Mouse (Mus musculus) testis, adult 2 months (tissue): ENCODE data around the gene Cd84.

Experiments used
- CTCF ChIP-seq: fragments of 200-500 bp; IDR thresholded peaks from 2 replicates; pipeline ENCODE4 v1.5.1; 2012; ENCODE audit warnings: low read depth, mild to moderate bottlenecking, inconsistent platforms, low read length, moderate library complexity; ENCODE audit not compliant: control insufficient read depth, insufficient read depth, insufficient replicate concordance
- POLR2A ChIP-seq: fragments of 200-500 bp; IDR thresholded peaks from 2 replicates; pipeline ENCODE4 v1.6.1; 2012; ENCODE audit warnings: low read depth, mild to moderate bottlenecking, inconsistent platforms, low read length, moderate library complexity; ENCODE audit not compliant: control insufficient read depth

GRCm38 (mm10) chr1:171918136-171918920 lies 78.8 kb downstream of the Cd84 start:
- no peak for TF ChIP-seq POLR2A
- no peak for TF ChIP-seq CTCF
